Mouse (Mus musculus): Measurements from ENCODE around the gene Flna. TPM values are rescaled to one million over a fixed set of nuclear protein-coding genes. Genes with fewer than 3 reads are reported as not detected.

Flna gene
- polyA plus RNA-seq, 1 experiment from 2014 or later, result 171 TPM

DNA sequence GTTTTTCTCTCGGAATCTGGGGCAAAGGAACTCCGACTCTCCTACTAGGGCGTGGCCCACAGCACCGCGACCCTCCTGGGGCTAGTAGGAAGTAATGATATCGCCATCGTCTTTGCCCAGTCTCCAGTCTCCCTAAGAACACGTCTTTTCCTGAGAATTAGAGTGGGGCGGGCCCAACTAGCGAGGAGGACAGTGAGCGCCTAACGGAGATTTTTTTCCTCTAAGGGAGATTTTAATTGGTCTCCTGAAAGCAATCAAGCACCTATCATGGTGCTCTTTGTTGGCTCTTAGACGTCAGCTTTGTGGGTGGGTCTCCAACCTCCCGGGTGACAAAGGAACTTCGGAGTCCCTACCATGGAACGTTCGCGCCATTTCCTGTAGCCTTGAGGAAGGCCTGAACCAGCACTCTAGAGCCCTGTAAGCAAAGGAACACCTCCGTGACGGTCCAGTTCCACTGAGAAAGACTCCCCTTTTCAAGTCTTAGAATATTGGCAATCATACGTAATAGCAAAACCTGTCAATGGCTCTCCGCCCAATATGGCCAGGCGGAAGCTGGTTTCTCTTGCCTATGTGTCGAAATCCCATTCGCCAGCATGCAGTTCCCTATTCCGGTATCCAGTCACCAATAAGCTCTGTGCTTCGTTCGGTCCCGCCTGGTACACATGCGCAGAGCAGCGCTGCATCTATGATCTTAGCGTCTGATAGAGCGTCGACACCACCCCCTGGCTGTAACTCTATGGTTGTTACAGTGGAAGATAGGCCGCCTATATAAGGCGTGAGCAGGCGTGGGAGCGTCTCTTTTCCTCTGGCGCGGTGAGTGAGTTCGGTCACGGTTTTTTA lies 20.7 kb upstream of the Flna start, which contains the start of gene Rpl10:
Gene Rpl10 (plus strand): TSS at position 751 of the 840 bp plus-strand sequence.
- Histone ChIP-seq H3K4me2 (replicated peaks; ENCODE audit: low read depth, low read length) (peak within 1 kb of the TSS; percentile 49), H3K9ac (replicated peaks; ENCODE audit: low read depth) (peak within 1 kb of the TSS; percentile 63), H3K4me1 (ENCODE audit: insufficient read depth, low read depth, low read length) (no peaks in the 10 kb centered on the region), H3K9me3 (ENCODE audit: low read length) (no peaks in the 10 kb centered on the region), H3K27me3 (replicated peaks; ENCODE audit: insufficient read depth, low read length) (no peaks in the 10 kb centered on the region), H3K36me3 (ENCODE audit: insufficient read depth, low read length) (no peaks in the 10 kb centered on the region), H3K4me3 (ENCODE audit: low read depth, low read length) (peak within 1 kb of the TSS; percentile 54), H3K27ac (ENCODE audit: low read length) (peak within 1 kb of the TSS; percentile 90)
- TF ChIP-seq CTCF (IDR thresholded peaks at IDR 0.05) (peak; percentile 68), EP300 (IDR thresholded peaks at IDR 0.05) (peak; percentile 79)
- ATAC-seq, result peak; percentile 92
- WGBS, result 17% methylated on average over 38 of the region's 42 CpGs
- peak; percentile 97 for DNase-seq (ENCODE audit: low spot score)

DNA sequence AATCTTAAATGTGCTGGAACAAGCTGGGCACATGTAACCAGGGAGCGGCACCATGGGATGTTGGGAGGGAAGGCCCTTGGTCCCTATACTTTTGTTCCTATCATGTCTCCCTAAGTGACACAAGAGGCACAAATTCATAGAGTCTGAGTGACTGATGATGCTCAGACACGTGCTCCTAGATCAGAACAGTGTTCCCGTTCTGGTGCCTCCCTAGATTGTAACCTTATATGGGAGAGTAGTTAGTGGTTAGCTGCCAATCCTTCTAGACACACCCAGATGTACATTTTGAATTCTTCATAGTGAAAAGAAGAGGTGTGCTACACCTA lies 20.1 kb upstream of the Flna start:
- TF ChIP-seq EP300 (IDR thresholded peaks at IDR 0.05) (no peak), CTCF (IDR thresholded peaks at IDR 0.05) (no peak)
- ATAC-seq (peak; percentile 60), DNase-seq (ENCODE audit: low spot score) (peak; percentile 87)
- no peak overlapping the region for H3K9ac ChIP-seq (replicated peaks; ENCODE audit: low read depth)
- peak overlapping the region; percentile 90 for H3K27ac ChIP-seq (ENCODE audit: low read length)
- peak overlapping the region; percentile 54 for H3K4me3 ChIP-seq (ENCODE audit: low read depth, low read length)
- H3K4me2 ChIP-seq (replicated peaks; ENCODE audit: low read depth, low read length), result peak overlapping the region; percentile 49
- H3K27me3 ChIP-seq (replicated peaks; ENCODE audit: insufficient read depth, low read length), result no peaks in the 10 kb centered on the region
- H3K9me3 ChIP-seq (ENCODE audit: low read length), result no peaks in the 10 kb centered on the region
- H3K4me1 ChIP-seq (ENCODE audit: insufficient read depth, low read depth, low read length), result no peaks in the 10 kb centered on the region
- H3K36me3 ChIP-seq (ENCODE audit: insufficient read depth, low read length), result no peaks in the 10 kb centered on the region
- WGBS, result 14% methylated on average over 3 of the region's 3 CpGs

DNA sequence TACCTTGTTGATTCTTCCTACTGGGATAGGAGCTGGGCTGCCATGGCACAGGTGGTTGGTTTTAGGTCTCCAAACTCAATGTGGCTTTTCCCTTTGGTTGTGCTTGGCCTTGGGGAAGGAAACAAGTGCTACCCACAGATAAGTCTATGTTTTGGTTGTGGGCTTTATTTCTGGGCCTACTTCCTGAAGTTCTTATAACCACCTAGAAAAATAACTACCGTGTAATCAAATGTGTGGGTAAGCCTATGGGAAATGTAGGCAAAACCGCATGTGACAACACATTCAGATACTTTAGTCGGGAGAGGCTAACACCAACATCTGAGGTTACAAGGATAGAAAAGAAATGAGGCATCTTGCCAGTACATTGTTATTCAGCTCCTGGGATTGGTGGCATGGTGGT lies 8.1 kb upstream of the Flna start:
- no peaks in the 10 kb centered on the region for H3K27me3 ChIP-seq (replicated peaks; ENCODE audit: insufficient read depth, low read length)
- H3K4me2 ChIP-seq (replicated peaks; ENCODE audit: low read depth, low read length), result no peak overlapping the region
- no peaks in the 10 kb centered on the region for H3K36me3 ChIP-seq (ENCODE audit: insufficient read depth, low read length)
- WGBS, result 90% methylated on average over 3 of the region's 3 CpGs
- TF ChIP-seq EP300 (IDR thresholded peaks at IDR 0.05) (no peak), CTCF (IDR thresholded peaks at IDR 0.05) (no peak)
- no peak overlapping the region for H3K27ac ChIP-seq (ENCODE audit: low read length)
- no peak overlapping the region for H3K4me3 ChIP-seq (ENCODE audit: low read depth, low read length)
- H3K9me3 ChIP-seq (ENCODE audit: low read length), result no peaks in the 10 kb centered on the region
- DNase-seq (ENCODE audit: low spot score) (no peak), ATAC-seq (no peak)
- no peaks in the 10 kb centered on the region for H3K4me1 ChIP-seq (ENCODE audit: insufficient read depth, low read depth, low read length)
- no peak overlapping the region for H3K9ac ChIP-seq (replicated peaks; ENCODE audit: low read depth)

DNA sequence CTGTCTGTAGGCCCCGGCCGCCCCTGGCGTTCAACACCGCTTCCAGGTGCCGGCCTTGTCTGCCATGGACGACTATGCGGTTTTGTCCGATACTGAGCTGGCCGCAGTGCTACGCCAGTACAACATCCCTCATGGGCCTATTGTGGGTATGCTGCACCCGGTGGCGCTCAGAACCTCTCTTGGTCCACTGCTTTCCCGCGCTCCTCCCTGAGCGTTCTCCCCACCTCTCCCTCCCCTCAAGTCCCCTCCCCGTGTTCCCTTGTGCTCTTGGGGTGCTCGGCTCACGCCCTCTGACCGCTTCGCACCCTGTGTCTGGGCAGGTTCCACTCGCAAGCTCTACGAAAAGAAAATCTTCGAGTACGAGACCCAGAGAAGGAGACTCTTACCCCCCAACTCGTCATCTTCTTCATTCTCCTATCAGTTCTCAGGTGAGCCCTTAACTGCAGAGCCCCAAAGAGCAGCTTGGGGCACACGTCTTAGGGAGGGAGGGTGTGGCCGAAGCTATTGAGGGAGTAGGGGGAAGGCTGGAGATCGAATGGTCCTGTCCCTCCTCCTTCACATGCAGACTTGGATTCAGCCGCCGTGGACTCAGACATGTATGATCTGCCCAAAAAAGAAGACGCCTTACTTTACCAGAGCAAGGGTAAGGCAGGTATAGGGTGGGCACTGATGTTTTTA lies 5.4 kb upstream of the Flna start:
- ATAC-seq, result peak; percentile 46
- Histone ChIP-seq H3K4me2 (replicated peaks; ENCODE audit: low read depth, low read length) (peak overlapping the region; percentile 67), H3K4me1 (ENCODE audit: insufficient read depth, low read depth, low read length) (no peaks in the 10 kb centered on the region), H3K27ac (ENCODE audit: low read length) (peak overlapping the region; percentile 91), H3K36me3 (ENCODE audit: insufficient read depth, low read length) (no peaks in the 10 kb centered on the region), H3K27me3 (replicated peaks; ENCODE audit: insufficient read depth, low read length) (no peaks in the 10 kb centered on the region), H3K9ac (replicated peaks; ENCODE audit: low read depth) (peak overlapping the region; percentile 56), H3K4me3 (ENCODE audit: low read depth, low read length) (peak overlapping the region; percentile 52), H3K9me3 (ENCODE audit: low read length) (no peaks in the 10 kb centered on the region)
- 19% methylated on average over 26 of the region's 31 CpGs for WGBS
- DNase-seq (ENCODE audit: low spot score), result peak; percentile 41
- TF ChIP-seq EP300 (IDR thresholded peaks at IDR 0.05), result no peak
- TF ChIP-seq CTCF (IDR thresholded peaks at IDR 0.05), result no peak

DNA sequence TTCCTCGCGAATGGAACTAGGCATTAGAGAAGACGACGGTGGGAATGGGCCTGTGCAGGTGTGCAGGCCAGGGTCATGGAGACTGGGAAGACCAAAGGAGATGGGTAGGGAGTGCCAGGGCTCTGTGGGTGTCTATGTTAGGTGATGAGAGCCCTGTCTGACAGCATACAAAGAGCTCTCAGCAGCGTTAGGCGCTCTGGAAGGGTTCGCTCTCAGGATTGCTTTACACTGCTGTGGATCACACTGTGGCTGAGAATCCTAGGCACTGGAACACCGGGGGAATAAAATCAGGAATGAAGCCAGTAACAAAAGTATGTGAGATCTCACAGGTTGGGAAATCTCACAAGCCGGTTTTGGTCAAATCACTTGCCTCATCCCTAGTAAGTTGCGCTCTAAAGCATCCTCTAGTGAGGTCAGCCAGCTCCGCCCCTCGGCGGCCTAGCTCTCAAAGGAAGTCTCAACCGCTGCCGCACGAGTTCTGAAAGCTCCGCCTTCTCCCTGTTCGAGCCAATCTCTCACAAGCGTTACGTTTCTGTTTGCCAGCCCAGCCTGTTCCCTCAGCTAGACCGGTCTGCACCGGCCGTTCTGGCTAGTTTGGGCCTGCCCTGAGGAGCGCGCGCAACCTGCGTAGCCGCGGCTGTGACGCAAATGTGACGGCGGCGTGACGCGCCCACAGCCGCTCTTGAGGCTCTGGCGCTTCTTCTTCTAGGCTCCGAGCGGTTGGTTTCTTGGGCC lies 4.7 kb upstream of the Flna start, which contains the start of gene Emd:
Gene Emd (plus strand): TSS at position 535 of the 735 bp plus-strand sequence.
- WGBS, result 20% methylated on average over 38 of the region's 39 CpGs
- no peaks in the 10 kb centered on the region for H3K4me1 ChIP-seq (ENCODE audit: insufficient read depth, low read depth, low read length)

DNA sequence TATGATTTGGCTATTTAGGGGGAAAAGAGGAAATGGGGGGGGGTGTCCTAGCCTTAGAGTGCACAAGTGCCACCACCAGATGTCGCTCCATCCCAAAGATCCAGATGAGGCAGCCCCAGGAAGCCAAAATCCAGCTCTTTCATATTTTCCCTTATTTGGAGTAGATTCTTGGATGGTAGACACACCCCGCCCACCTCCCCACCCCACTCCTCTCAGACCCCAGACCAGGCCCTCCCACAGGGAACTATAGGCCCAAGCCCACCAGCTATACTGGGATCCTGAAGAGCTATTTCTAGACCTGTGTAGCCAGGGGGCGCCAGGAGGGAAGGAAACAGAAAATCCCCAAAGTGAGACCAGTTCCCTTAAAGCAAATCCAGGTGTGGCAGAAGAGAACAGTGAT lies 969 bp downstream of the Flna start:
- ATAC-seq, result peak; percentile 7; the same call in 1 of the 2 replicates
- 14% methylated on average over 3 of the region's 3 CpGs for WGBS
- no peak overlapping the region for H3K9ac ChIP-seq (replicated peaks; ENCODE audit: low read depth)

More for the DNA sequence above, 4.7 kb upstream of the Flna start, which contains the start of gene Emd:
- Histone ChIP-seq H3K27ac (ENCODE audit: low read length) (peak within 1 kb of the TSS; percentile 91), H3K27me3 (replicated peaks; ENCODE audit: insufficient read depth, low read length) (no peaks in the 10 kb centered on the region), H3K9ac (replicated peaks; ENCODE audit: low read depth) (peak within 1 kb of the TSS; percentile 56), H3K4me3 (ENCODE audit: low read depth, low read length) (peak within 1 kb of the TSS; percentile 52), H3K9me3 (ENCODE audit: low read length) (no peaks in the 10 kb centered on the region), H3K36me3 (ENCODE audit: insufficient read depth, low read length) (no peaks in the 10 kb centered on the region), H3K4me2 (replicated peaks; ENCODE audit: low read depth, low read length) (peak within 1 kb of the TSS; percentile 67)
- TF ChIP-seq CTCF (IDR thresholded peaks at IDR 0.05) (no peak), EP300 (IDR thresholded peaks at IDR 0.05) (0 out of 2 replicates have a peak, but pooled peaks have one; percentile 11)
- ATAC-seq (peak; percentile 97), DNase-seq (ENCODE audit: low spot score) (peak; percentile 97)

More for the DNA sequence above, 969 bp downstream of the Flna start:
- Histone ChIP-seq H3K4me3 (ENCODE audit: low read depth, low read length) (peak overlapping the region; percentile 32), H3K9me3 (ENCODE audit: low read length) (no peaks in the 10 kb centered on the region), H3K36me3 (ENCODE audit: insufficient read depth, low read length) (no peaks in the 10 kb centered on the region), H3K27me3 (replicated peaks; ENCODE audit: insufficient read depth, low read length) (no peaks in the 10 kb centered on the region), H3K4me1 (ENCODE audit: insufficient read depth, low read depth, low read length) (no peaks in the 10 kb centered on the region), H3K4me2 (replicated peaks; ENCODE audit: low read depth, low read length) (peak overlapping the region; percentile 53), H3K27ac (ENCODE audit: low read length) (peak overlapping the region; percentile 70)
- DNase-seq (ENCODE audit: low spot score), result peak; percentile 75
- TF ChIP-seq EP300 (IDR thresholded peaks at IDR 0.05) (no peak), CTCF (IDR thresholded peaks at IDR 0.05) (peak; percentile 70)
